Mouse (Mus musculus) olfactory bulb, adult 2 months (tissue): Measurements from ENCODE around the gene S100a10.

ENCODE experiments used
- CTCF ChIP-seq: fragments of 200-500 bp; IDR thresholded peaks from 2 replicates; pipeline ENCODE4 v1.5.1; 2012; ENCODE audit warnings: low read depth, mild to moderate bottlenecking, low read length, moderate library complexity; ENCODE audit not compliant: insufficient read depth
- POLR2A ChIP-seq: fragments of 200-500 bp; IDR thresholded peaks from 2 replicates; pipeline ENCODE4 v1.6.1; 2012; ENCODE audit warnings: mild to moderate bottlenecking, low read depth, low read length, moderate library complexity; ENCODE audit not compliant: insufficient read depth

DNA sequence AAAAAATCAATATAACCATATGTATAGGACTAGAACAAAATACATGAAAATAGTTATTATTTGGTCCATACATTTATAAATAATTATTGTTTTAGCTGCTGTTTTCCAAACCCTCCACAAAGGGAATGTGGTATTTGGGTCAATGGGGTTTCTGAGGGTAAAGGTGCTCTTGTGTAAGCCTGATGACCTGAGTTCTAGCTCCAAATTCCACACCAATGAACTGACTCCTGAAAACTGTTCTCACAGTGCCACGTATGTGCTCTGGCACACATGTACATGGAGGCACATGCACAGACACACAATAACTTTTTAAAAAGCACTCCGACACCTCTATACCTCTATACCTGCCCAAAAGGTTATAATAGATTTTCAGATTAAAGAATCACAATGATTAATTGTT, 1.6 kb upstream of the S100a10 start:
- TF ChIP-seq CTCF = no peak
- TF ChIP-seq POLR2A = no peak
